Mouse (Mus musculus) embryo, embryonic 9.5 days (tissue): ENCODE measurements around the gene Golga5.
A peak's percentile ranks its signal among the peaks of the same experiment; 100 is the strongest.

Experiments used
- DNase-seq: peaks from one replicate; pipeline ENCODE4 v3.0.0-alpha.2; 2017; ENCODE audit errors: extremely low spot score

The Golga5 gene

GRCm38 (mm10) chr12:102468894-102469764, at the start of gene Golga5:
Gene Golga5 (plus strand): TSS chr12:102469135.
- DNase-seq = peak; percentile 98

- no peak for DNase-seq
These were observed 49.4 kb upstream of the Golga5 start for GRCm38 (mm10) chr12:102419544-102419943.

- DNase-seq = no peak
These were observed 48.6 kb upstream of the Golga5 start for GRCm38 (mm10) chr12:102420168-102420890.

- no peak for DNase-seq
These were observed 46.9 kb upstream of the Golga5 start for GRCm38 (mm10) chr12:102422065-102422464.

- DNase-seq = no peak
These were observed 46.2 kb upstream of the Golga5 start for GRCm38 (mm10) chr12:102422623-102423320.

- no peak for DNase-seq
These were observed 45.3 kb upstream of the Golga5 start for GRCm38 (mm10) chr12:102423625-102424024.

- no peak for DNase-seq
These were observed 44.5 kb upstream of the Golga5 start for GRCm38 (mm10) chr12:102424456-102424855.

- no peak for DNase-seq
These were observed 43.8 kb upstream of the Golga5 start for GRCm38 (mm10) chr12:102425048-102425578.

- DNase-seq = no peak
These were observed 42.6 kb upstream of the Golga5 start for GRCm38 (mm10) chr12:102426285-102426684.

GRCm38 (mm10) chr12:102429656-102430055, 39.3 kb upstream of the Golga5 start:
- no peak for DNase-seq

- DNase-seq = no peak
These were observed 38.7 kb upstream of the Golga5 start for GRCm38 (mm10) chr12:102430228-102430627.

GRCm38 (mm10) chr12:102432238-102432637, 36.7 kb upstream of the Golga5 start:
- DNase-seq = no peak

- no peak for DNase-seq
These were observed 34.8 kb upstream of the Golga5 start for GRCm38 (mm10) chr12:102434107-102434506.

GRCm38 (mm10) chr12:102436939-102437526, 31.9 kb upstream of the Golga5 start:
- no peak for DNase-seq

- no peak for DNase-seq
These were observed 31.0 kb upstream of the Golga5 start for GRCm38 (mm10) chr12:102437952-102438351.

- no peak for DNase-seq
These were observed 29.8 kb upstream of the Golga5 start for GRCm38 (mm10) chr12:102438983-102439631.

GRCm38 (mm10) chr12:102439632-102440023, 29.3 kb upstream of the Golga5 start, which contains the start of gene Lgmn:
Gene Lgmn (minus strand): TSS chr12:102439813.
- DNase-seq = peak; percentile 96

GRCm38 (mm10) chr12:102440551-102440950, 28.4 kb upstream of the Golga5 start:
- DNase-seq = no peak

GRCm38 (mm10) chr12:102441141-102441540, 27.8 kb upstream of the Golga5 start:
- DNase-seq = no peak

- DNase-seq = no peak
These were observed 26.3 kb upstream of the Golga5 start for GRCm38 (mm10) chr12:102442639-102443038.

GRCm38 (mm10) chr12:102443676-102444075, 25.3 kb upstream of the Golga5 start:
- DNase-seq = no peak
